Mouse (Mus musculus) CD4-positive, CD25-positive, alpha-beta regulatory T cell, adult 4 months (primary cell): ENCODE results near the gene Cnnm3. TPM values are rescaled to one million over a fixed set of nuclear protein-coding genes. Genes with fewer than 3 reads are reported as not detected.

ENCODE experiments used
- ATAC-seq: one replicate; pipeline ENCODE4 v1.8.0; 2017
- polyA plus RNA-seq, 2 experiments: library from polyadenylated mRNA; unstranded; fragments of 100-300 nt; shearing (Covaris generic); gene quantifications; one replicate each; pipeline ENCODE4 v1.2.1; 2017

The Cnnm3 gene
- polyA plus RNA-seq, 2 experiments from 2014 or later: 7.5 to 7.6 TPM

DNA sequence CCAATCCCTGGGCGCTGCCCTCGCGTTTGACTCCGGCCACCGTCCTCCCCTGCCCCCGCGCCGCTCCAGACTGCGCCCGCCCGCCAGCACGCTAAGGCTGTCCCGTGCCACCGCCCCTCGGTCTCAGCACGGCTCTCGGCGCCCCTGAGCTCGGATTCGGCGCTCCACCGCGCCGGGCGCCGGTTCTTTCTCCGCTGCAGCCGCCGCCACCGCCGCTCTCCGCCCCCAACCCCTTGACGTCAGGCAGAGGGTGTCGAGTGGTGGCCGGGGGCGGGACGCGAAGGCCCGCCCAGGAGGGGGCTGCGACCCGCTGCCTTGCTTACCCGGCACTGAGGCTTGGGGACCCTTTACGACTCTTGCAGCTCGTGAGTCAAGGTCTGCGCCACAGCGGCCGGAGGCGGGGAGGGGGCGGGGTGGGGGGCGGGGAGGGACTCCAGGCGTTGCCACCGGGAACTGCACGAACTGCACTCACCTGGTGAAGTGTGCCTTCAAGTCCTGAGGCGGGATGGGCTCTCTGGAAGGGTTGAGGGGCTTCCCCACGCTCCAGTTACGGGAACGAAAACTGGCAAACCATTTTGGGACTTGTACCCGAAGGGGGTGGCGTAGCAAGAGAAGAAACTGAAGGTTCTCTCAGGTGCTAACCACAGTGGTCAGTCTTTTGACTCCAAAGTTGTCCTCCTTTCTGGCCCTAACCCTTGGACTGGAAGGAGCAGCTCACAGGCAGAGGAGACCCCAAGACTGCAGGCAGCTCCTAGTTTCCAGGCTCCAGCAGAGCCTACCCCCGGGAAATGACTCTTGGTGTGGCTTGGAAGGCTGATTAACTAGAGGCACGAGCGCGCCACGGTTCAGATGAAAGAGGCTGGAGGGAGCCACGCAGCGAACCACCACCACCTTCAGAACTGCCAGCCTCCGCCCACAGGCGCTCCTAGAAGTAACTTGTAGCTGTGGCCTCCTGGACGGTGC, 46.6 kb downstream of the Cnnm3 start, which contains the start of gene Sema4c:
Sema4c (minus strand) TSS at position 319 of the 963 bp plus-strand sequence.
- ATAC-seq: peak; percentile 59

DNA sequence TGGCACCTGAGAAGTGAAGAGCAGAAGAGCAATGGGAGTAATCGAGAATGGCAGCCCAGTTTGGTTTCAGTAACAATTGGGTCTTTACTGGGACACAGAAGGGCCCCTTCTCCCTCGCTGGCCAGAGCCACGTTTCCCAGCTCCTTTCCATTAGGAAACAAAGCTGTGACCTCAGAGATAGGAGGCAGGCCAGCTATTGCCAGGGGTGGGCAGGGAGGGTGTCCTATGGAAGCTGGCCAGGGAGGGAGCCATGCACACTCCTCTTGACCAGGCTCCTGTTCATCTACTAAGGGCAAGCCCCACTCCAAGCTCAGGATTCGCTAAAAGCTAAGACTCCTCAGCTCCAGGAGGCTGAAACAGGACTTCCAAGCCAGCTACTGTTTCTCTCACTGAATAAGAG, 47.6 kb downstream of the Cnnm3 start:
- no peak for ATAC-seq

DNA sequence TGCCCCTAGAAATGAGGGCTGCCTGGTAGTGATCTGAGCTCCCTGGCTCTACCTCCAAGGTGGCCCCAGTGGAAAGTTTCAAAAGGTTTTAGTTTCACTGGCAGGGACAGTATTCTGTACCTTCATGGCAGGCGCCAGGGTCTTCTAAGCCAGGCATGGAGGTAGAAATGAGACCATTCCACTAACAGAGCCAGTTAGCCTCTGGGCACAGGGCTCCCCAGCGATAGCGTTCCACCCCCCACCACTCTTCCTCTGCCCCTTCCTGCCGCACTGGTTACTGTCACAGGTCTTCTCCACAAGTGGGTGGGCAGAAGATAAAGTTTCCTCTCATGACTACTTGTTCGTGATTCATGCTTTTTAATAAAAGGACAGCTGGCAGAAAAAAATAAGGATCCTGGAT, 48.2 kb downstream of the Cnnm3 start:
- ATAC-seq: no peak

DNA sequence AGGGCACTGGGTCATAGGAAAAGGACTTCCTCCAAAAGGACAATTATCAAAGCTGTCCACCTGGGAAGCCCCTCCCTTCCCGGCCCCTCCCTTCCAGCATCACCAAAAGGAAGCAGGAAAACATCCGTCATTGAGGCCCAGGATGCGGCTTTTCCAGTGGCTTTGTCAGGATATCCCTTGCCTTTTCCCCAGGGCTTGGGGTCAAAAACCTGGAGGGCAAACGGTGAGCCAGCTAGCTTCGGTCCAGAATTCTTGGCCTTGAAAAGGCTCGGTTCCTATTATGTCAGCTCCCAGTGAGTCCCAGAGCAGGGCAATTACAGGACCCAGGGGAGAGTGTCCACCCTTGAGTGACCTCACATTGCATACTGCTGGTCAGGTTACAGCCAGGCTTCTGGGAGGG, 49.2 kb downstream of the Cnnm3 start:
- ATAC-seq: no peak

DNA sequence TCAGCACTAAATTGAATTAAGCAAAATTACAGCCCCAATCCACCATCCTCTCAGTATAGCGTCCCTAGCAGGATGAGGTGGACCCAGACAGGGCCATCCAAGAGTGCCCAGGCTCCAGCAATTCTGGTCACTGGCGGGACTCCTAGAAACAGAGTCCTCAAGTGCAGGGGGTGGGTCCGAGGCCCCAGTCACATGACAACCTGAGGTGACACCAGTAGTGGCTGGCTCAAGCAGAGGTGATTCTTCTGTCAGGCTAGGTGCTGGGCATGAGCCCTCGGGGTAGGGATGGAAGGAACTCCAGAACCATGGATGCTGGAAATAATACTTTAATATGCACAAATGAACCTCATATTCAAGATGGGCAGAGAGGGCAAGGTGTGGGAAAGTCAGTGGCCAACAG, 50.7 kb downstream of the Cnnm3 start:
- ATAC-seq: no peak

DNA sequence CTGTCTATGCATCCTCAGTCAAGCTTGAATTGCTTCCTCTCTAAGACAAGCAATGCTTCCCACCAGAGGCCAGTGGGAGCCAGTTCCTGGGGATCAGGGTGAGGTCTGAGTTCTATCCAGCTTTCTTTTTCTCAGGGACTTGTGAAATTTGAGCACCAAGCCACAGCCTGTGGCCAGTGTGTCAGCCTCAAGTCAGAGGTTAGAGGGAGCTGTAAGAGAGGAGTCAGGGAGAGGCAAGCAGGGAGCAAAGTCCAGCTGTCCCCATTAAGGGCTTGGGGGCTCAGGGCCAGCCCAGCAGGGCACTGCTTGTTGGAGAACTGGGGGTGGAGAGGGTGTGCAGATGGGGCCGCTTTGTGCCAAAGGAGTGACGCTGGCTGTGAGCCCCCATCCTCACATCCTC, 51.5 kb downstream of the Cnnm3 start:
- ATAC-seq: no peak

DNA sequence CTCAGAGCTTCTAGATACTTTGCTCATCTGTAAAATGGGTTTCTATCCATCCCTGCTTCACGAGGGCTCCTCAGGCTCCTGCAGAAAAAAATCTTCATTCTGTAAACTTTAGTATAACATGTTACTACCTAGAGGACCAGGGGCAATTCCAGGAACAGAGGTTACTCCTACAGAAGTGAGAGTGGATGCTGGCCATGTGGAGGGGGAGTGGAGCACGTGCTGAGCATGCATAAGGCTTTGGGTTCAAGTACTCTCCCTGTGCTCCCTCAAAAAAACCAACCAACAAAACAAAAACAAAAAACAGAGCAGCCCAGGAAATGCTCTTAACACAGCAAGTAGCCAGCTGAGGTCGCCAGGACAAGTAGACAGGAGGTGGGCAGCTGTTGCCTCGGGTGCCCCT, 52.0 kb downstream of the Cnnm3 start:
- no peak for ATAC-seq

DNA sequence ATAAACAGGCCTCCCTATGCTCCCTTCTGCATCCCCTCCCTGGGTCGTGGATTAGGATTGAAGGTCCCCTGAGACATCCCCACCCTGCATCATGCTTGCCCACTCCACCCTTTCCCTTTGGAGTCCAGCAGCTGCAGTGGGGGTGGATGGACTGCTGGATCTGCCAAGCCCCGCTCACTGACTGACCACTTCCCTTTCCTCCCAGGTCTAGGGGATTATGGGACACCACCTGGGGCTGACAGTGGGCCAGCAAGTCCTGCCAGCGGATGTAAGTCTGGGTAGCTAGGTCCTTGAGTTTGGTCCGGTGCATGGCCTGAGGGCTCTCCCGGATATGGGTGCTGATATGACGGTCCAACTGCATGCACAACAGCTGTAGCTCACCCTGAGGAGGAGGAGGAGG, 52.4 kb downstream of the Cnnm3 start:
- no peak for ATAC-seq

DNA sequence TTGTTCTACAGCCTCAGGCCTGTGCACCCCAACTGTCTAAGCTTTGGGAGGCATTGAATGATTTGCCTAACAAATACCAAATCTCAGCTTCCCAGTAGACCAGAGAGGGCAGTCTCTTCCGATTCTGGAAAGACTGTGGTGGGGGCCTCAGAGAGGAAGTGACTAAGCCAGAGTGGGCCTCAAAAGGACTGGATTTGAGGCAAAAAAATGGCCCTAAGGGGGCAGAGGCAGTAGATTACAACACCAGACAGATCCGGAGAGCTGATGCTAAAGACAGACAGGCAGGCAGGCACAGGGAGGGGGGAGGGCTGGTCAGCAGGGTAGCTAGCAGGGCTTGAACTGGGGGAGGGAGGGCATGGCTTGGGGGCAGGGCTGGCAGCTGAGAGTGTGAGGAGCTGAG, 54.8 kb downstream of the Cnnm3 start:
- no peak for ATAC-seq

DNA sequence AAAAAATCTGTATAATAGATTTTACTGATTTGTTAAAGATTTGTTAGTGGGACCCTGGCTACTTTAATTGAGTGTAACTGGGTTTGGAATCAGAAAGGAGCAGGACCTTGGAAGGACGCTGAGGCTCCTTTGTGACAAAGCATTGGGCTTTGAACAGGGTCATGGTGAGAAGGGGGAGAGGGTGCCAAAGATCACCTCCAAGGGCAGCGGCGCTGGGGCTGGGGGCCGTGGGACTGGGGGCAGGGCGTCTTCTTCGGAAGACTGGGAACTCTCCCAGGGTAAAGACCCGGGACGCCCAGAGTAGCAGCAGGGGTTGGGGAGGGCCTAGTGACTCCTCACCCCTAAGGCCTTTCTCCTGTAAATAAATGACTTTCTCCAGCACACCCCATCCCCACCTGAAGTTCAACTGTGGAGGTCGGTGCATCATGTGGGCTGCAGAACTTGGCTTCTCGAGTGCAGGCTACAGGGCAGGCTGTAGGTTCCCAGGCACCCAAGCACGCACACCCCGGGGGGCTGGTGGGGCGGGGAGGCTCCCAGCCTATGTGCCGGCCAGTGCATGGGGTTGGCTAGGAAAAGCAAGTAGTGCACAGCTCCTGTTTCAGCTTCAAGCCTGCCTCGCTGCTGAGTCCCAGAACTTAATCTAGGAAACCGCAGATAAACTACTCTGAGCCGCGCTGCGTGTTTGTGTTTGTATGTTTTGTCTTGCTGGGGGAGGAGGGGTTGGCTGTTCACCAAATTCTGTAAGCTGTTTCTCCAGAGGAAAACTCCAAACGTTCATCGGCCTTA, 56.3 kb downstream of the Cnnm3 start:
- no peak for ATAC-seq

DNA sequence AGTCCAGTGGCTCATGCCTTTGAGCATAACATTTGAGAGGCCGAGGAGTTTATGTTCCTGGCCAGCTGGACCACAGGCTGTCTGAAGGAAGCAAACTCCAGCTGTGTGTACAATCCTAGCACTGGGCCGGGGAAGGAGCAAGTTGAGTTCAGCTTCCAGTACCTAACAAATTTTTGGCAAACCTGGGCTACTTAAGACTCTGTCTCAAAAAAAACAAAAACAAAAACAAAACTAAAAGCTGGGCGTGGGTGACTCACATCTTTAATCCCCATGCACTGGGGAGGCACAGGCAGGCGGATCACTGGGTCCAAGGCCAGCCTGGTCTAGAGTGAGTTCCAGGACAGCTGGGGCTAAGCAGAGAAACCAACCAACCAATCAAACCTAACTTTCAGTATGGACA, 57.1 kb downstream of the Cnnm3 start:
- ATAC-seq: no peak

DNA sequence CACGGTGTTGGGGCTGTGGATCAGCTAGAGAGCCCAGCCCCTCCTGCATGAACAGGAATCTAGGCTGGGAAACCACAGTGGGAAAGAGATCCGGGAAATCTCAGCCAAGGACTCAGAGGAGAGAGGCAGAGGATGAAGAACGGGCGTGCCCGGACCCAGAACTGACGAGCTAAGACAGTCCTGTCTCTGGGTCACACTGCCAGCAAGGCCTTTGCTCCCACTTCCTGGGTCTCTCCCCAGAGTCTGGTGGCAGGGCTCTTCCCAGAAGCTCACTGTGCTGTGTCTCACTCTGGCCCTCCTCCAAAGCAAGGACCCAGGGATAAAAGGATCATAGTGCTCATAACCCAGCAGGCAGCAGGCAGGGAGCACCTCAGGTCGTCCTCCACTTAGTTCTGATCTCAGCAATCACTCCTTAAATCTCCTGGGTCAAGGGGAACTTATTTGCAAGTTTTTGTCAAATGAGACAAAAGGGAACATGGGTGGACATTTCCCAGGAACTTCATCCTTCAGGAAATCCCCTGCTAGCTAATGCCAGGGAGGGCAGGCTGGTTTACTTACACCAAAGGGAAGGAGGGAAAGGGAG, 58.1 kb downstream of the Cnnm3 start:
- ATAC-seq: no peak

DNA sequence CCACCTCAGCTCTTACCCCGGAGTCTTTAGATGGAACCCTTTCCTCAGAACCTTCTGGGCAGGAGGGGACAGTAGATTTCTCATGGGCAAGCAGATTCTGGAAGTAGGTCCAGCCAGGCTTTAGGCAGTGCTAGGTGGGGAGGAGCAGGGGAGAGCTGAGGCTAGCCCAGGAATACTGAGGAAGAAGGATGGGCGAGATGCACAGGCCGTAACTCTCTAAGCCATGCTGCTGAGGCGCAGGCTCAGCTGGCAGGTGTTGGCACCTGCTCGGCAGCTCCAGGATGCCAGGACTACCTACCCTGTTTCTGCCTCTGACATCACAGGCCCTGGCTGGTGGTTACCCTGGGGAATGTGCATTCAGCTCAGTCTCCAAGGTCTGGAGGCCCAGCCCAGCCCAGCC, 58.7 kb downstream of the Cnnm3 start:
- no peak for ATAC-seq

DNA sequence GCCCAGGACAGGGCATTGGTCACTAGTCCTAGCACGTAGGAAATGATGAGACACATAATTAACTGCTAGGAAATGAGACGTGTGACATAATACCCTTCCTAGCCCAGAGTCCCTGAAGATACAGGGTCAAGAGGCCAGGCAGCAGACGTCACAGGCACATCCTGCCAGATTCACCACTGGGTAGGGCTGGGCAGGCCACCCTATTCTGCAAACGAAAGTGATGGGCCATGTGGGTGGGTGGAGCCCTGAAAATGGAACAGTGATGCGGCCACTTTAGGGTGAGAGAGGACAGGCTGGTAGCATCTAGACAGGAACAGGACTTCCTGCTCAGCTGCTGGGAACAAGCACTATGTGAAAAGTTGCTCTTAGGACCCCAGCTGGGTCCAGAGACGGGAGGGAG, 60.0 kb downstream of the Cnnm3 start:
- ATAC-seq: peak; percentile 49

DNA sequence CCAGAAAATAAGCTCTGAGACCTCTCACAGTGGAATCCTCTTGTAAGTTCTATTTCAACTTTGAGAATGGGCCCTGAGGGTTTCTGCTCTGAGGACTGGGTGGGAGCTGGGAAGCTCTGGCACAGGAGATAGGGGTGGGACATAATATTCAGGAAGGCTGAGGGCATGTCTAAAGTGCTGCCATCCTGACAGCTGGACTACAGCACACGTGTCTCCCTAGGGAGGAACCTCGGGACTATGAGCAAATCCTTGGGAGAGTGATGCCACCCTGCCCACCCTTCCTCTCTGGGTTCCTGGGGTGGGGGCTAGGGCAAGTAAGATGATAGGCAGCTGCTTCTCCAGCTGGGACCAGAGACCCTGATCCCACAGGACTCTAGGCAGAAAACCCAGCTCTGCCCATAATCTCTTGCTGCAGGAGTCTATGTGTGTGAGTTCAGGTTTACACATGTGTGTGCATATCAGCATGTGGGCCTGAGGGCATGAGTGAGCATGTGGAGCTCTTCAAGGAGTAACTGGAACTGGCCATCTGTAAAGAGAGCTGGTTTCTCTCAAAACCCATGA, 60.6 kb downstream of the Cnnm3 start:
- no peak for ATAC-seq

DNA sequence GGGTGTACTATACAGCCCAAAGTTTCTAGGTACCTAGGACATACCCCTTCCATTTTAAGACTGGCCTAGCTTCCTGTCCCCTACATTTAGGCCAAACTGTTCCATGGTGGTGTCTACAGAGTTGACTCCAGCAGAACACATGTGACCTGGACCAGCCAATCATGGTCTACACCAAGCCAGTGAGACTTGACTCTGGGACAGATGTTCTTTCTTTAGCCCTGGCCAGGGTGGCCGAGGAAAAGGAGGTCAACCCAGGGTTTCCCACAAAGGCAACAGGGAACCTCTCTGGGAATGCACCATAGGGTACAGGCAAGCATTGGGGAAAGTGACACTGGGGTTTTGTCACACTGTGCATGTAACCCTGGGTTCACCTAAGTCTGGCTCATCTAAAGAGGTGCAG, 61.0 kb downstream of the Cnnm3 start:
- ATAC-seq: no peak

DNA sequence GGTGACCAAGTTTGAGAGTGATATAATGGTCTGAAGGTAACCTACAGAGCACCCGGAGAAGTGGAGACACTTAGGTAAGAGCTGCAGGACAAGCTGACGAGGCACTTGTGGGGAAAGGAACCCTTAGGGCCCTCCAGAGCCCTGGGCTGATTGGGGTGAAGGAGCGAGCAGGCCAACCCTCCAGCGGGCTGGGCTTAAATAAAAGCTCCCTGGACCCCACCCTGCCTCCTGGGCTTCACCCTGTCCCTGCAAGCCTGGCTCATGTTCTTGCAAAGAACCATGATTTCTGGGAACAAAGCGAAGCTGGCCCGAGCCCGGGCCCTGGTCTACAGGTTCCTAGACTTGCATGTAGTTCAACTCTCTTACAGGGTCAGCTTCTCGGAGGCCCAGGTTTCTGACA, 61.9 kb downstream of the Cnnm3 start:
- no peak for ATAC-seq

DNA sequence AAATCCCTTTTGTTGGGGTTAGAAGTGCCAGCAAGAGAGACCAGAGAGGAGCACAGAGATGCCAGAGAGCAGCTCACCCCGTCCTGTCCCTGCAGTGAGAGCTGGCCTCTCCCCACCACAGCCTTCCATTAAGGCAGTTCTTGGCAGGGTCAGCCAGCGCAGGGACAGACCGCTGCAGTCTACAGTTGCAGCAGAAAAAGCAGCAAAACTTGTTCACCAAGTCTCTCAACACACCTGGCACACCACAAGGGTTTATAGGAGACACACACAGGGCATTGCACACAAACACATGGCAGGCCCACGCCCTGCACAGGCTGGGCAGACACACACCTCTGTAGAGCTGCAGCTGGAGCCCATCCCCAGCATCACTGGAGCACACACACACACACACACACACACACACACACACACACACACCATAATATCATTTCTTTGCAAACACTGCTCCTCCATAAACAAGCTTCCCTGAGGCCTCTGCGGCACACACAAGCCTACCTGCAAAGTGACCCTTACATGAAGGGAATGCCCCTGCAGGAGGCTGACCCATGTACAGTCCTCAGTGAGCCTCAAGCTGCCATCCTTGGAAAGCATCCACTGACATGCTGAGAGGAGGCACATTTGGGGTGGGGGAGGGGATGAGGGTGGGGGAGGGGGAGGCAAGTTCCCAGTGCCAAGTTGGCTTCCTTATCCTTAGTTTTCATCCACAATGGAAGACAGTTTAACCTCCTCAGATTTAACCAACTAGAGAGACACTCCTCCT, 62.7 kb downstream of the Cnnm3 start:
- ATAC-seq: no peak

DNA sequence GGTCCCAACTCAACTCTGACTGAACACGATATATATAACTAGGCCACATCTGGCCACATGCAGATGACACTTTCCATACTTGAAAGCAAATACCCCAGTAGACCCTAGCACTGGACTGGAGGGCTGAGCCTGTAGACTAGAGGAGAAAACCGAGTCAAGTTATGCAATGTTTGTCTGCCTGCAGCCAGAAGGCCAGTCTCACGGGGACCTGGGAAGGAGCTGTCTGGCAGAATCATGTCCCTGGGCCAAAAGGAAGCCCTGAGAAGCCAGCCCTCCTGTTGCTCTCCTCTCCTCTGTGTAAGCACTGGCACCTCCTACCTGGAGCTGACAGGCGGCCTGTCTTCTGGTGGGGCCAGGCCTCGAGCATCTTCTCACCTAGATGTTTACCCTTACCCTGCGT, 63.7 kb downstream of the Cnnm3 start:
- ATAC-seq: no peak

DNA sequence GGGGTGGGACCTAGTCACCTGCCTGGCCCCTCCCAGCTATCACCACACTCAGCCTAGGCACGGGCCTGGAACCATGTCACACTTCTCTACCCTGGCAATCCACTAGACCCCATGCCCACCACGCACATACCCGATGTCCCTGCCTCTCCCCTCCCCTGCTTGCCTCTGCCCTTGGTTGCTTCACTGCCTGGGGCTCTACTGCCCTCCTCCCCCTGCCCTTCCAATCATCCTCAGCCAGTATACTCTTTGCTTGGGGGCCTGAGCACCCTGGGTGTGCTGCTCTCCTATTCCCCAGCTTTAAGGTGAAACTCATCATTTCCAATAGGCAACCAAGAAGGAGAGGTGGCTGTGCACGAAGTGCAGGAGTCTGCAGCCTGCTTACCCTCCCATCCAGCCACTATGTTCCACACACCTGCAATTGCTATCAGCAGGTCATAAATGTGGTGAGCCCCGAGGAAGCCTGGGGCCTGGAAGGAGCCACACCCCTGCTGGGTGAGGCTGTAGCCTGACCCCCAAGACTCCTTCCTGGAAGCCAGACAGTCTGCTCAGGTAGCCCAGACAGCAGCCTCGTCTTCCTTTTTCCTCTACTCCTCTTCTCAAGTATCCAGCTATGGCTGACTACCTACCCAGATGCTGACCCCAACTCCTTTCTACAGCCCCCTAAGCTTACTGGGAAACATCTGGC, 65.5 kb downstream of the Cnnm3 start:
- ATAC-seq: no peak
